In genomic region chr2:136911958-136912411, GRCm38 (mm10) we compare ENCODE assay signal across 8 mouse cellular contexts. TPM values are rescaled to one million over a fixed set of nuclear protein-coding genes. Genes with fewer than 3 reads are reported as not detected.
A peak's percentile ranks its signal among the peaks of the same experiment; 100 is the strongest.
DNase-seq lines count a peak whose midpoint lies in the region; ATAC-seq and TF ChIP-seq lines count a peak whose summit lies in the region.
"Had no signal": no experiment of that assay in that cellular context is flagged by ENCODE, and none has a peak within 500 bp of the region (broad histone marks: within the 10 kb centered on the region; RNA-seq: fewer than 3 reads in every experiment).

No protein-coding gene starts in this region.

- ATAC-seq in lung, embryonic 14.5 days (ENCODE audit: insufficient read depth), result peak; percentile 54; the same call in 1 of the 2 replicates
- ATAC-seq in forebrain, embryonic 11.5 days (replicated peaks; ENCODE audit: low FRiP score), result peak; percentile 45
- 0 out of 2 replicates have a peak, but pooled peaks have one; percentile 42 for ATAC-seq in neural tube, embryonic 14.5 days (ENCODE audit: low read depth)

- no peaks in the 10 kb centered on the region for H3K27me3 ChIP-seq in lung, embryonic 14.5 days (ENCODE audit: insufficient read depth, low read length)
- no peaks in the 10 kb centered on the region for H3K27me3 ChIP-seq in forebrain, embryonic 11.5 days (ENCODE audit: control insufficient read depth, insufficient read depth, low read length)
- no peaks in the 10 kb centered on the region for H3K27me3 ChIP-seq in neural tube, embryonic 14.5 days (ENCODE audit: control insufficient read depth, insufficient read depth, low read length)

- H3K4me2 ChIP-seq in lung, embryonic 14.5 days, result no peak overlapping the region
- H3K4me2 ChIP-seq in forebrain, embryonic 11.5 days (ENCODE audit: low read depth, low read length, severe bottlenecking), result no peak overlapping the region
- H3K4me2 ChIP-seq in neural tube, embryonic 14.5 days (ENCODE audit: low read depth, low read length), result no peak overlapping the region

- TF ChIP-seq CTCF in lung, embryonic 14.5 days (IDR thresholded peaks at IDR 0.05; ENCODE audit: low read depth), result no peak

- WGBS in lung, embryonic 14.5 days, result 18% methylated on average over 4 of the region's 4 CpGs
- 13% methylated on average over 4 of the region's 4 CpGs for WGBS in forebrain, embryonic 11.5 days
- WGBS in neural tube, embryonic 14.5 days, result 33% methylated on average over 4 of the region's 4 CpGs

- no peak overlapping the region; the same call in 1 of the 2 replicates for H3K27ac ChIP-seq in lung, embryonic 14.5 days (ENCODE audit: low read depth)
- no peak overlapping the region for H3K27ac ChIP-seq in forebrain, embryonic 11.5 days (ENCODE audit: low read depth, low read length)
- no peak overlapping the region for H3K27ac ChIP-seq in neural tube, embryonic 14.5 days (ENCODE audit: low read depth, low read length)

- H3K4me3 ChIP-seq in lung, embryonic 14.5 days (ENCODE audit: low read depth, low read length), result no peak overlapping the region
- H3K4me3 ChIP-seq in forebrain, embryonic 11.5 days (ENCODE audit: low read depth, low read length), result no peak overlapping the region
- no peak overlapping the region for H3K4me3 ChIP-seq in neural tube, embryonic 14.5 days (ENCODE audit: low read depth, low read length)

- H3K9ac ChIP-seq in lung, embryonic 14.5 days, result no peak overlapping the region
- H3K9ac ChIP-seq in forebrain, embryonic 11.5 days (ENCODE audit: low read length), result no peak overlapping the region
- H3K9ac ChIP-seq in neural tube, embryonic 14.5 days (replicated peaks; ENCODE audit: low read depth, low read length), result no peak overlapping the region

- DNase-seq in lung, embryonic 14.5 days, result peak; percentile 76
- DNase-seq in lung, postnatal 14 days, result no peak
- no peak for DNase-seq in forebrain, embryonic 11.5 days (ENCODE audit: low spot score)
- DNase-seq in heart, postnatal 10 days, result peak; percentile 51 to 56
- DNase-seq in ovary, postnatal 14 days (ENCODE audit: low spot score), result no peak
- DNase-seq in thymus, postnatal 4 days, result no peak

- no peaks in the 10 kb centered on the region for H3K36me3 ChIP-seq in lung, embryonic 14.5 days (ENCODE audit: insufficient read depth)
- no peaks in the 10 kb centered on the region for H3K36me3 ChIP-seq in forebrain, embryonic 11.5 days (ENCODE audit: control insufficient read depth, insufficient read depth, low read length)
- no peaks in the 10 kb centered on the region for H3K36me3 ChIP-seq in neural tube, embryonic 14.5 days (ENCODE audit: control insufficient read depth, insufficient read depth, low read length)

- H3K9me3 ChIP-seq in lung, embryonic 14.5 days (ENCODE audit: low read depth, low read length), result no peaks in the 10 kb centered on the region
- no peaks in the 10 kb centered on the region for H3K9me3 ChIP-seq in forebrain, embryonic 11.5 days (ENCODE audit: control insufficient read depth, low read length)
- no peaks in the 10 kb centered on the region for H3K9me3 ChIP-seq in neural tube, embryonic 14.5 days (ENCODE audit: control insufficient read depth, low read length)

- H3K4me1 ChIP-seq in lung, embryonic 14.5 days (ENCODE audit: insufficient read depth), result no peaks in the 10 kb centered on the region; the same call in 1 of the 2 replicates
- H3K4me1 ChIP-seq in forebrain, embryonic 11.5 days (replicated peaks; ENCODE audit: control insufficient read depth, insufficient read depth, low read length), result peaks cover 2% of the 10 kb centered on the region; the same call in 1 of the 2 replicates
- no peaks in the 10 kb centered on the region for H3K4me1 ChIP-seq in neural tube, embryonic 14.5 days (ENCODE audit: control insufficient read depth, insufficient read depth, low read length)

- intact Hi-C loops in heart, postnatal 10 days (cut with DNase I), result no loop called here

RNA-seq across cellular contexts. Expression of gene AL731706.1, which starts 20.8 kb away (rescaled TPM):
- polyA plus RNA-seq in lung, embryonic 14.5 days (2014; fragmentation: Nextera tagmentation; extraction: Ambion mirVana), result 29.5 and 30.8 TPM in 2 replicates
- 22.9 and 28.1 TPM in 2 replicates for polyA plus RNA-seq in forebrain, embryonic 11.5 days (2014; fragmentation: Nextera tagmentation; extraction: Ambion mirVana)
- total RNA-seq in heart, postnatal 10 days (2021), result 10 to 100 TPM; 28.8 to 30.5 TPM
- 22.0 and 25.6 TPM in 2 replicates for polyA plus RNA-seq in neural tube, embryonic 14.5 days (2014; fragmentation: Nextera tagmentation; extraction: Ambion mirVana)

RNA-seq across cellular contexts. Expression of gene Mkks, which starts 20.8 kb away (rescaled TPM):
- 11.9 and 12.2 TPM in 2 replicates for polyA plus RNA-seq in lung, embryonic 14.5 days (2014; fragmentation: Nextera tagmentation; extraction: Ambion mirVana)
- 13.6 and 14.5 TPM in 2 replicates for polyA plus RNA-seq in forebrain, embryonic 11.5 days (2014; fragmentation: Nextera tagmentation; extraction: Ambion mirVana)
- total RNA-seq in heart, postnatal 10 days (2021), result 10 to 100 TPM; 28.3 to 38.8 TPM
- 14.0 and 17.4 TPM in 2 replicates for polyA plus RNA-seq in neural tube, embryonic 14.5 days (2014; fragmentation: Nextera tagmentation; extraction: Ambion mirVana)

RNA-seq across cellular contexts. Expression of gene Slx4ip, which starts 21.0 kb away (rescaled TPM):
- 5.5 and 6.3 TPM in 2 replicates for polyA plus RNA-seq in lung, embryonic 14.5 days (2014; fragmentation: Nextera tagmentation; extraction: Ambion mirVana)
- polyA plus RNA-seq in forebrain, embryonic 11.5 days (2014; fragmentation: Nextera tagmentation; extraction: Ambion mirVana), result 9.7 and 10.5 TPM in 2 replicates
- 1 to 10 TPM; 2.6 to 3.2 TPM for total RNA-seq in heart, postnatal 10 days (2021)
- polyA plus RNA-seq in neural tube, embryonic 14.5 days (2014; fragmentation: Nextera tagmentation; extraction: Ambion mirVana), result 12.3 and 13.2 TPM in 2 replicates

RNA-seq across cellular contexts. Expression of gene AL731706.2, which starts 26.5 kb away (rescaled TPM):
- 29.3 and 36.8 TPM in 2 replicates for polyA plus RNA-seq in lung, embryonic 14.5 days (2014; fragmentation: Nextera tagmentation; extraction: Ambion mirVana)
- polyA plus RNA-seq in forebrain, embryonic 11.5 days (2014; fragmentation: Nextera tagmentation; extraction: Ambion mirVana), result 31.8 and 34.0 TPM in 2 replicates
- 10 to 100 TPM; 24.9 to 33.6 TPM for total RNA-seq in heart, postnatal 10 days (2021)
- polyA plus RNA-seq in neural tube, embryonic 14.5 days (2014; fragmentation: Nextera tagmentation; extraction: Ambion mirVana), result 18.1 and 25.1 TPM in 2 replicates
- polyA plus RNA-seq: spleen, adult 2 months had no signal

Comparison
In these comparisons a context has a peak if more than half of its experiments do, and no peak if none do; other contexts are left out.
1. DNase-seq: peak in lung, embryonic 14.5 days (single experiment) and heart, postnatal 10 days (2 of 2); none in lung, postnatal 14 days (single experiment), forebrain, embryonic 11.5 days (single experiment), ovary, postnatal 14 days (single experiment) and thymus, postnatal 4 days (single experiment).
2. Peak in every context shown above with its lines, with median percentiles within 50 percentile points of each other: ATAC-seq.